Mouse (Mus musculus) CD4-positive helper T cell, adult 2 months (primary cell): ENCODE data around the gene Cldn6.
A peak's percentile ranks its signal among the peaks of the same experiment; 100 is the strongest.

Experiments
- DNase-seq: peaks from one replicate; pipeline ENCODE4 v3.0.0-alpha.2; 2012; ENCODE audit warnings: low read depth, missing footprints, low spot score

The Cldn6 gene

GRCm38 (mm10) chr17:23679127-23679835 lies at the start of gene Cldn6:
Gene Cldn6 (plus strand): TSS chr17:23679249.
- no peak for DNase-seq

GRCm38 (mm10) chr17:23630195-23631020 lies 48.6 kb upstream of the Cldn6 start:
- peak; percentile 84 for DNase-seq

GRCm38 (mm10) chr17:23631241-23631640 lies 47.8 kb upstream of the Cldn6 start:
- no peak for DNase-seq

GRCm38 (mm10) chr17:23644613-23645495 lies 34.2 kb upstream of the Cldn6 start, which contains the start of gene Mmp25:
Gene Mmp25 (minus strand): TSS chr17:23645277.
- DNase-seq, result no peak

GRCm38 (mm10) chr17:23645894-23646293 lies 33.2 kb upstream of the Cldn6 start:
- no peak for DNase-seq

GRCm38 (mm10) chr17:23651363-23651762 lies 27.7 kb upstream of the Cldn6 start:
- DNase-seq, result no peak

DNA sequence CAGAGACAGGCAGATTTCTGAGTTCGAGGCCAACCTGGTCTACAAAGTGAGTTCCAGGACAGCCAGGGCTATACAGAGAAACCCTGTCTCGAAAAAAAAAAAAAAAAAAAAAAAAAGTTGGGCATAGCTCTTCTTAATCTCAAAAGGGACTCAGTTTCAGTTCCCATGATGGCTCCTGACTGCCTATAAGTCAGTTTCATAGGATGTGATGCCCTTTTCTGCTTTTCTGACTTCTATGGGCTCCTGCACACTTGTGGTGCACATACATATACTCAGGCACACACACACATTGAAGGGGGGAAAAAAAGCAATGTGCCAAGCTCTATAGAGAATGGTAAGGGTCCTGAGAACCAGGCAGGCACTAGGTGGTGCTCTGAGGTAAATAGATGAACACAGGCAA lies 25.7 kb upstream of the Cldn6 start:
- no peak for DNase-seq

DNA sequence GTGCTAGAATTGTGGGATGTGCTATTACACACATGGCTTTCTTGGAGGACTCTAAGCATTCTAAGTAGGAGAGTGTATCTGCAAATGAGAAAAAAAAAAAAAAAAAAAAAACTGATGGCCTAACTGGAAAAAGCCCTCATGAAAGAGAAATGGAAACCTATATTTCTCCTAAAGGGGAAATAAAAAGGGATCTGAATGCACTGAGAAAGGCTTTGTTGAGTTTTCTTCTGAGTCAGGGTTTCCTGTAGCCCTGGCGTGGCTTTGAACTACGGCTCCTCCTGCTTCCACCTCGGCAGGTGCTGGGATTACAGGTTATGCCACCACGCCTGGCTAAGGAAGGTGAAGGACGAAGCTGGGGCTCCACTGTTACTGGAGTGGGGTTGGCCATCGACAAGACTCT lies 25.0 kb upstream of the Cldn6 start:
- no peak for DNase-seq

DNA sequence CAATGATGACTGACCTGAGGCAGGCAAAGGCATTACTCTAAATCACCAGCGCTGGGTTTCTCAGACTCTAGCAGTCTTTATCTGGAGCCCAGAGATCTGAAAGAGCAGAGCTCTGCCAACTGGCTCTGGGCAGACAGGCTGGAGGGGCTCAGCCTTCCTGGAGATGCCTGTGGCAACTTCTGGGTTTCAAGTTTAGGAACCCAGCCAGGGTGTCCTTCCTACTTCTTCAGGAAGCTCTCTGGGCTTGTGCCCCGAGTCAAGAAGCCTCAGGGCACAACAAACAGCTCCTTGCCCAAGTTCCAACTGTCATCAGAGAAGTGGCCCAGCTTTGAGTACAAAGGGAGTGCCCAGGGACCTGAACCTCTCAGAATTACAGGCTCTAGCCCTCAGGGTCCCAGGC lies 24.6 kb upstream of the Cldn6 start:
- DNase-seq, result no peak

- no peak for DNase-seq
Observed at GRCm38 (mm10) chr17:23658450-23658849, 20.6 kb upstream of the Cldn6 start.

DNA sequence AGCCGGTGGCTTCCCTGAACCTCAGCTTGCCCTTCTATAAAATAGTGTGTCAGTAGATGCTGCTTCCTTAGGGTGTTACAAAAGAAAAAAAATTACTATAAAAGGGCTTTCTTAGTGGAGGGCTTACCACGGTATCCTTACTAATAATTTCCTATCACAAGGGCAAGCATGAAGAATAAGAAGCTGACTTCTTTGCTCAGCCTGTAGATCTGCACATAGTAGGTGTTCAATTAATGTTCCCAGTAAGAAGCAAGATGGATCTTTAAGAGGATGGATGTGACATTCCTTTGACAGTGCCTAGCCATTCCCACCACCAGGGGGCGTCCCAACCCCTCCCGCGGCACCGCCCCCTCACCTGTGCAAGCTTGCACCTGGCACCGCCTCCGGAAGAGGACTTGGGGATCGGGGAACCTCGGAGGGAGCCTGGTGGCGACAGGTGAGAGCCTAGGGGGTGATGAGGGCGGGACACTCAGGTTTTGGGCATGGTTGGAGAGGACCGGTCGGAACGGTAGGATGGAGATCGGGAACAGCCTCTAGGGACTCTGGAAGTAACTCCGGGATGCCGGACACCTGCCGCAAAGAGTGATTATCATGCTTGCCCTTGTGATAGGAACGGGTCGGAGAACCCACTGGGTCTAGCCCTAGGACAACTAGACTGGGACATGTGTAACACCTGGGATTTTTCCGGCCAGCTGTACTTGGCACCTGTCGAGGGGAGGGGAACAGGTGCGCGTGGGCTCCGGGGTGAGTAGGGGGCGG lies 18.8 kb upstream of the Cldn6 start, which contains the start of gene Bicdl2:
Gene Bicdl2, plus strand, starts transcription at position 390 of the 759 bp plus-strand sequence.
- DNase-seq, result peak; percentile 59

GRCm38 (mm10) chr17:23660876-23661200 lies 18.2 kb upstream of the Cldn6 start:
- no peak for DNase-seq

DNA sequence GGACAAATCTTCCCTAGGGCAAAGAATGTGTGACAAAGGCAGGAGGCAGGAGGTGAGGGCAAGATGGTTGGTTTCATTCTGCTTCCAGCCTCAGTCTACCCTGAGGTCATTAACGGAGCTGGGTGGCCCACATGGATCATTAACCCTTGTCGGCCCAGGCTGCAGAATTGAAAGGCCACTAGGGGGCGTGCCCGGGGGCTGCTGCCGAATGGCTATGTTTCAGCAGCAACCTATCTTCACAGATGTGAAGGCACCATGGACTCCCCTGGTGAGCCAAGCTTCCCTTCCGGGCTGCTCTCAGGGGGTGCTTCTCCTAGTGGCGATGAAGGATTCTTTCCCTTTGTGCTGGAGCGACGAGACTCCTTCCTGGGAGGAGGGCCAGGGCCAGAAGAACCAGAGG lies 17.5 kb upstream of the Cldn6 start:
- peak; percentile 31 for DNase-seq

DNA sequence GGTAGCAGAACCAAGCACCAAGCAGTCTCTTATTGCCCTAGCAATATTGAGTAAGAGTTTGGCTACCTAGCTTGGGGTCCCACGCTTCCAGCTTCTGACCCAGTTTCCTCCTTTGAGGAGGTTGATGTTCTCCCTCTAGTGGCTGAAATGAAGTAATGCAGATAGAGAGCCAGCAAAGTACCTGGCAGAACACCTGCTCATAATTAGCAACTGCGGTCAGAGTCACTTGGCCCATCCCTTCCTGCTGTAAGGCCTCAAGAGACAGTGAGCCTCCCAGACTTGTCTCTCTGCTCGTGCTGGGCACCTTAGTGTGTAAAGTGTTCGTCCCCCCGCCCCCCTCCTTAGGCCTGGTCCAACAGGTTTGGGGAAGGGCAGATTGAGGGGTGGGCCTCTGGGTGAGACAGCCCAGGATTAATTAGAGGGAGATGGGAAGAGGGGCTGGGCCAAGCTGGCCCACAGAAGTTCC lies 14.5 kb upstream of the Cldn6 start:
- DNase-seq, result peak; percentile 61

GRCm38 (mm10) chr17:23665511-23665910 lies 13.5 kb upstream of the Cldn6 start:
- no peak for DNase-seq

DNA sequence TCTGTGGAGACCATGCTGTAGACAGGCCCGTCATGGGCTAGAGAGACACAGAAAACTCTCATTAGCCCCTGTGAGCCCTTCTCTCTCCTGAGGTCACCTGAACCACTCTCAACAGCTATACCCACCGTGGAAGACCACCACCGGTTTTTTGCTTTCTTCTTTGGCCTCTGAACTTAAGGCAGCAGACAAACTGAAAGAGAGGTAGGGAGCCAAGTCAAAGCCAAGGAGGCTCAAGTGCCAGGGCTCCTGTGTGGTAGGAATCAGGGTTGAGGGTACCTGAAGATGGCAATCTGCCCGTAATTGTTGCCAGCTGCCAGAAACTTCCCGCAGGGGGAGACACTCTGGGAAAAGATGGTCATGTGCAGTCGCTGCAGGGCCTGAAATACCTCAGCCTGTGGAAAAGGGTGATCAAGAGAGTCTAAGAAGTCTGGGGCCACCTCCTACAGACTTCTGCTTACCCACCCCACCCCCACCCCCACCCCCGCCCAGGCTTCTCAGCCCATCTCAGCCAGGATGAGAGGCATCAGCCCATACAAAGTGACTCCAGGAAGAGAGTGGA lies 8.5 kb upstream of the Cldn6 start:
- no peak for DNase-seq

DNA sequence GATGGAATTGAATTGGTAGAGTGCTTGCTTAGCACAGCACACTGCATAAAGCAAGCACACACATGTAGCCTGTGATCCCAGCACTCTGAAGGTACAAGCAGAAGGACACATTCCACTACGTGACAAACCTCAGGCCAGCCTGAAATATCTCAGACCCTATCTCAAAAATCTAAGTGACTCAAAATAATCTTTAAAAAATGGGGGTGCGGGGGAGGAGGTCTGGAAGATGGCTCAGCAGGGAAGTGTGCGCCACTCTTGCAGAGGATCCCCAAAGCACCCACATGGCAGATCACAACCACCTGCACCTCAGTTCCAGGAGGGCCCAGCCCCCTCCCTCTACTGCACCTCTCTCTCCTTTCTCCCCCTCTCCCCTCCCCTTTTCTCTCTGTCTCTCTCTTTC lies 7.5 kb upstream of the Cldn6 start:
- no peak for DNase-seq

DNA sequence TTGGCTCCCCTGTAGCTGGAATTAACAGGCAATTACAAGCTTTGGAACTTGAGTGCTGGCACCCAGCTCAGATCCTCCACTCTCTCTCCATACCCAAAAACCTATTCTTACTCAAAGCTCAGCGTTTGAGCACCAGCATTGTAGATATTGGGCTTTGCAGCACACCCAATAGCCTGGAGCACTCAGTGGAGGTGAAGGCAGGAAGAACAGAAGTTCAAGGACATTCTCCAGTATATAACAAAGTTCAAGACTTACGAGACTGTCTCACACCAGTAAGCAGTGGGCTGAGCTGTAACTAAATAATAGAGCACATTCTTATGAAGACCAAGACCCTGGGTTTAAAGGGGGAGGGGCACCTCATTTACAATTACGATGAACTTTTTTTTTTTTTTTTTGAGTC lies 6.3 kb upstream of the Cldn6 start:
- DNase-seq, result no peak

DNA sequence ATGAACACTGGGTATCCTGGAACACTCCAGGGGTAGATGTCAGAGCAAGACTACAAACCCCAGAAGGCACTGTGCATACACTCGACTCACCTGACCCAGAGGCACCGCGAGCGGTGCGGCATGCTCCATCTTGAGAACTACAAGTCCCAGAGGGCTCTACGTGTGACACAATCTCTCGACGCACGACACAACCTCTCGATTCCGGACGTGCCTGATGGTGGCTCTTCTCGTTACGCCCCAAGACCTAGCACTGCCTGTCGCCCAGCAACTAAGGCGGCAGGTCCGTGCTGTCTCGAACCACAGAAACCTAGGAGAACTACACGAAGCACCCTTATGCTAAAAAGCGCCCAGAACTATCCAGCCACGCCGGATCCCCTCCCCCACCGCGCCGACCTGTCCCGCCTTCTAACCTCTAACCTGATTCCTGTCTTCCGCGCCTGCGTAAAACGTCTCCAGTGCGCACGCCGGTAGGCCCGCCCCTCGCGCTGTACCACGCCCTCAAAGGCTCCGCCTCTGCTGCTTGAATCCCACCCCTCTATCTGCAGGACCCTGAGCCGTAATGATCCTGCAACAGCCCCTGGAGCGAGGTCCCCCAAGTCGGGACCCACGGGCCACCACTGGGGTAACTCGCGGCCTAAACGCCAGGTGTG lies 5.5 kb upstream of the Cldn6 start, which contains the start of the genes Hcfc1r1 and Thoc6:
Gene Hcfc1r1, plus strand, starts transcription at position 173 of the 650 bp plus-strand sequence.
Gene Thoc6, minus strand, starts transcription at position 459 of the 650 bp plus-strand sequence.
- peak; percentile 97 for DNase-seq
